In the genomic region with DNA sequence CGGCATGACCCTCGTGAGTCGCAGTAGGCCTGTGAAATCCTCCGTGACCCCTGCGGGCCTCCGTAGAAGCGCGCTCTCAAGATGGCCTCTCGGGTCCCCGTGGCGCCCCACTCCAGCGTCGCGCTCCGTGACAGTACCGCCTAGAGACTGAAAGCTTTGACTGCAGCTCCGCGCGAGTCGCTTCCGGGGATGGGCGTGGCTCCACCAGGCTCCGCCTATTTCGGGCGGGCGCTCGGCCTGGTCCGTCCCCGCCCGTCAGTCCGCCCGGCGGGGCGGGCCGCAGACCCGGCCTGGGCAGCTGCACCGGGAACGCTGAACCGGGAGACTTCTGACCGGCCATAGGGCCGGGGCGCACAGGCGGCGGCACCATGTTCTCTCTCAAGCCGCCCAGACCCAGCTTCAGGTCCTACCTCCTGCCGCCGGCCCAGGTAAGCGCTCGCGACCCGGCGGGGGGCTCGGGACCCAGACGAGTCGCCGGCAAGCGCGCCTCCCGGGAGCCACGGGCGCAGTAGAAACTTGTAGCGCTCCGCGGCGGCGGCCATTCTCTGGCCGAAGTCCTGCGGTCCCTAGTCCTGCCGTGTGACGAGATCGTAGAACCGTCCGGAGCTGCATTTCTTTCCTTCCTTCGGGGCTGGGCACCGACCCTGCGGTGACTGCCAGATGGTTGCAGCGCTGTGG, we compare ENCODE assay signal across 8 mouse cellular contexts. TPM values are rescaled to one million over a fixed set of nuclear protein-coding genes. Genes with fewer than 3 reads are reported as not detected.
DNase-seq lines count a peak whose midpoint lies in the region; ATAC-seq and TF ChIP-seq lines count a peak whose summit lies in the region.

A gene (plus strand): TSS at position 240 of the 678 bp plus-strand sequence.

- peak within 1 kb of the TSS; percentile 79 for H3K4me3 ChIP-seq in hindbrain, embryonic 10.5 days
- peak within 1 kb of the TSS; percentile 88 for H3K4me3 ChIP-seq in lung, postnatal 0 days (ENCODE audit: low read depth, low read length)

- H3K27ac ChIP-seq in hindbrain, embryonic 10.5 days, result peak within 1 kb of the TSS; percentile 93
- peak within 1 kb of the TSS; percentile 95 for H3K27ac ChIP-seq in lung, postnatal 0 days (ENCODE audit: low read length)

- DNase-seq in MN1 (ENCODE audit: low spot score), result peak; percentile 75
- DNase-seq in cerebellum, adult 9-10 months, result peak; percentile 97
- peak; percentile 97 for DNase-seq in hindbrain, embryonic 10.5 days (ENCODE audit: low spot score)
- DNase-seq in layer of hippocampus, adult 9-11 months, result peak; percentile 98
- peak; percentile 98 for DNase-seq in lung, postnatal 0 days (ENCODE audit: low spot score)
- peak; percentile 99 for DNase-seq in ovary, postnatal 14 days (ENCODE audit: low spot score)
- DNase-seq in thymus, postnatal 14 days, result peak; percentile 98

- H3K36me3 ChIP-seq in hindbrain, embryonic 10.5 days, result peaks cover 12% of the 10 kb centered on the region; the same call in 1 of the 2 replicates
- H3K36me3 ChIP-seq in lung, postnatal 0 days (ENCODE audit: insufficient read depth, low read length), result no peaks in the 10 kb centered on the region

- no peaks in the 10 kb centered on the region for H3K27me3 ChIP-seq in hindbrain, embryonic 10.5 days (ENCODE audit: insufficient read depth, poor library complexity, severe bottlenecking)
- H3K27me3 ChIP-seq in lung, postnatal 0 days (replicated peaks; ENCODE audit: insufficient read depth, low read length), result no peaks in the 10 kb centered on the region

- ATAC-seq in frontal cortex, adult (ENCODE audit: low TSS enrichment), result peak; percentile 93
- peak; percentile 100 for ATAC-seq in lung, postnatal 0 days

- TF ChIP-seq CTCF in lung, postnatal 0 days (IDR thresholded peaks at IDR 0.05), result peak; percentile 74

- under 1% methylated on average over 77 of the region's 77 CpGs for WGBS in hindbrain, embryonic 10.5 days
- 1% methylated on average over 77 of the region's 77 CpGs for WGBS in lung, postnatal 0 days

- peak; percentile 52; the same call in 1 of the 2 replicates for TF ChIP-seq EP300 in lung, postnatal 0 days (IDR thresholded peaks at IDR 0.05)

- peak within 1 kb of the TSS; percentile 66 for H3K4me2 ChIP-seq in lung, postnatal 0 days (replicated peaks; ENCODE audit: low read depth, low read length)

- no peaks in the 10 kb centered on the region for H3K9me3 ChIP-seq in hindbrain, embryonic 10.5 days
- no peaks in the 10 kb centered on the region for H3K9me3 ChIP-seq in lung, postnatal 0 days (ENCODE audit: low read length)

- H3K9ac ChIP-seq in lung, postnatal 0 days (replicated peaks; ENCODE audit: low read depth), result peak within 1 kb of the TSS; percentile 93

- peaks cover 26% of the 10 kb centered on the region for H3K4me1 ChIP-seq in hindbrain, embryonic 10.5 days (replicated peaks)
- H3K4me1 ChIP-seq in lung, postnatal 0 days (ENCODE audit: insufficient read depth, low read depth, low read length), result peaks cover 6% of the 10 kb centered on the region; the same call in 1 of the 2 replicates

RNA-seq across cellular contexts. Expression of the gene that starts here (rescaled TPM):
- 11.9 and 13.1 TPM in 2 replicates for polyA plus RNA-seq in hindbrain, embryonic 10.5 days (2016; fragmentation: Nextera tagmentation; extraction: Ambion mirVana)
- polyA plus RNA-seq in lung, postnatal 0 days (2015; fragmentation: Nextera tagmentation; extraction: Ambion mirVana), result 11.2 and 11.6 TPM in 2 replicates

Comparison
In these comparisons a context has a peak if more than half of its experiments do, and no peak if none do; other contexts are left out.
1. Peak in every context shown above with its lines: DNase-seq, ATAC-seq, H3K4me3 ChIP-seq and H3K27ac ChIP-seq.